Mouse (Mus musculus): Measurements from ENCODE around the gene Hyal1. TPM values are rescaled to one million over a fixed set of nuclear protein-coding genes. Genes with fewer than 3 reads are reported as not detected.

The Hyal1 gene
- polyA plus RNA-seq, 1 experiment, result 8.1 TPM

- TF ChIP-seq CTCF (conservative IDR thresholded peaks at IDR 0.05; ENCODE audit: insufficient read depth, insufficient read length, low read depth, low read length), result no peak
- TF ChIP-seq POLR2A (IDR thresholded peaks at IDR 0.05; ENCODE audit: low read depth, low read length), result no peak
- no peak for DNase-seq
- WGBS, result 87% methylated on average over 20 of the region's 20 CpGs
- peaks cover 32% of the 10 kb centered on the region; the same call in 1 of the 2 replicates for H3K4me1 ChIP-seq (ENCODE audit: control insufficient read depth, insufficient read depth, low read length)
- no peaks in the 10 kb centered on the region for H3K27me3 ChIP-seq (replicated peaks; ENCODE audit: control insufficient read depth, insufficient read depth, low read length)
- no peak overlapping the region for H3K27ac ChIP-seq (ENCODE audit: insufficient read depth, low read depth, low read length)
- H3K4me3 ChIP-seq (ENCODE audit: insufficient read depth, low read depth, low read length), result no peak overlapping the region
- no peaks in the 10 kb centered on the region for H3K36me3 ChIP-seq (ENCODE audit: control insufficient read depth, insufficient read depth, low read length)
Observed at GRCm38 (mm10) chr9:107549297-107550074, 27.2 kb upstream of the Hyal1 start.

DNA sequence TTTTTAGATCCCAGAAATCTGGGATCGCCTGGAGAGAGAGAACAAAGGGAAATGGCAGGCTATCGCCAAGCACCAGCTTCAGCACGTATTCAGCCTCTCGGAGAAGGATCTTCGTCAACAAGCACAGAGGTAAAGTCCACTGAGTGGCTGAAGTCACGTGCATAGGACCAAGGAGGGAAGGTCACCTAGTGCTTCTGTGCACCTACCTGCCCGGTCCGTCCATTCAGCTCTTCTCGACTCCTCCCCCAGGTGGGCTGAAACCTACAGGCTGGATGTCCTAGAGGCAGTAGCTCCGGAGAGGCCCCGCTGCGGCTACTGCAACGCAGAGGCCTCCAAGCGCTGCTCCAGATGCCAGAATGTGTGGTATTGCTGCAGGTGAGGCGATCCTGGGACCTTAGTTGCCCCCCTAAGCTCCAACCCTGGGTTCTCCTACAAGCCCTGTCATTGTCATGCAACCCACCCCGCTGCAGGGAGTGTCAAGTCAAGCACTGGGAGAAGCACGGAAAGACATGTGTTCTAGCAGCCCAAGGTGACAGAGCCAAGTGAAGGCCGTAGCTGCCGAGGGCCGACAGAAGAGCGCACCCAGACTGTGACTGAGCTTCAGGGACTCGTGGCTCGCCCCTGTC, 26.1 kb upstream of the Hyal1 start:
- Histone ChIP-seq H3K4me1 (ENCODE audit: control insufficient read depth, insufficient read depth, low read length) (peaks cover 32% of the 10 kb centered on the region; the same call in 1 of the 2 replicates), H3K27ac (ENCODE audit: insufficient read depth, low read depth, low read length) (peak overlapping the region; percentile 89), H3K27me3 (replicated peaks; ENCODE audit: control insufficient read depth, insufficient read depth, low read length) (no peaks in the 10 kb centered on the region), H3K4me3 (ENCODE audit: insufficient read depth, low read depth, low read length) (peak overlapping the region; percentile 67), H3K36me3 (ENCODE audit: control insufficient read depth, insufficient read depth, low read length) (no peaks in the 10 kb centered on the region)
- peak; percentile 95 for DNase-seq
- WGBS, result 53% methylated on average over 23 of the region's 23 CpGs
- peak; percentile 1 for TF ChIP-seq POLR2A (IDR thresholded peaks at IDR 0.05; ENCODE audit: low read depth, low read length)
- no peak for TF ChIP-seq CTCF (conservative IDR thresholded peaks at IDR 0.05; ENCODE audit: insufficient read depth, insufficient read length, low read depth, low read length)

DNA sequence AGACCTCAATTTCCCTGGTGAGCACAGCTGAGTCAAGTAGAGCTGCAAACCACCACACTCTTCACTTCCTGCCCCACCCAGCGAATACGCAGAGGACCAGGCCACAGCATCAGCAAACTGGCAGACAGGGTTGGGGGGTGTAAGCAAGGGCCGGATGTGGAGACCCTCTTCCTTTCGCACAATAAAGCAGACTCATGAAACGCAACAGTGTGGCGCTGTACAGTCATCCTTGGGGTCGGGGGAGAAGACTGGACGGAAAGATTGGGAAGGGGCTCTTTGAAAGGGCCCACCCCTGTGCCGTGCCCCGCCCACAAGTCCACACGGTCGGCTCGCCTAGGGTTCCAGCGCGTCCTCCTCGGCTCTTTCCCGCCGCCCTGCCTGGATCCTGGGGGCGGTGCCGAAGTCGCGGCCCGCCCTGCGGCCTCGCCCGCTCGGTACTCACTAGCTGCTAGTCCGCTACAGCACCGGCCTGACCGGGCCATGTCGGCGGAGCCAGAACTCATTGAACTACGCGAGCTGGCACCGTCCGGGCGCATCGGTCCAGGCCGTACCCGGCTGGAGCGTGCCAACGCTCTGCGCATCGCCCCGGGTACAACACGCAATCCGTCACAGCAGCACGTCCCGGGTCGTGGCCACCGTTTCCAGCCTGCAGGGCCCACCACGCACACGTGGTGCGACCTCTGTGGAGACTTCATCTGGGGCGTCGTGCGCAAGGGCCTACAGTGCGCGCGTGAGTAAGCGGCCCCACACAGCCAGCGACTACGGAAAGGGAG, 25.4 kb upstream of the Hyal1 start, which contains the start of gene Rassf1:
Gene Rassf1, plus strand, starts transcription at position 439 of the 773 bp plus-strand sequence.
- no peaks in the 10 kb centered on the region for H3K36me3 ChIP-seq (ENCODE audit: control insufficient read depth, insufficient read depth, low read length)
- TF ChIP-seq CTCF (conservative IDR thresholded peaks at IDR 0.05; ENCODE audit: insufficient read depth, insufficient read length, low read depth, low read length), result no peak
- peak; percentile 29 for TF ChIP-seq POLR2A (IDR thresholded peaks at IDR 0.05; ENCODE audit: low read depth, low read length)
- WGBS, result 8% methylated on average over 63 of the region's 63 CpGs
- DNase-seq, result peak; percentile 90
- peak within 1 kb of the TSS; percentile 89 for H3K27ac ChIP-seq (ENCODE audit: insufficient read depth, low read depth, low read length)
- H3K4me1 ChIP-seq (ENCODE audit: control insufficient read depth, insufficient read depth, low read length), result peaks cover 33% of the 10 kb centered on the region; the same call in 1 of the 2 replicates
- H3K4me3 ChIP-seq (ENCODE audit: insufficient read depth, low read depth, low read length), result peak within 1 kb of the TSS; percentile 67
- no peaks in the 10 kb centered on the region for H3K27me3 ChIP-seq (replicated peaks; ENCODE audit: control insufficient read depth, insufficient read depth, low read length)

GRCm38 (mm10) chr9:107551890-107552355, 24.8 kb upstream of the Hyal1 start:
- H3K4me1 ChIP-seq (ENCODE audit: control insufficient read depth, insufficient read depth, low read length), result peaks cover 37% of the 10 kb centered on the region; the same call in 1 of the 2 replicates
- H3K27ac ChIP-seq (ENCODE audit: insufficient read depth, low read depth, low read length), result peak overlapping the region; percentile 51
- peak overlapping the region; percentile 67 for H3K4me3 ChIP-seq (ENCODE audit: insufficient read depth, low read depth, low read length)

DNA sequence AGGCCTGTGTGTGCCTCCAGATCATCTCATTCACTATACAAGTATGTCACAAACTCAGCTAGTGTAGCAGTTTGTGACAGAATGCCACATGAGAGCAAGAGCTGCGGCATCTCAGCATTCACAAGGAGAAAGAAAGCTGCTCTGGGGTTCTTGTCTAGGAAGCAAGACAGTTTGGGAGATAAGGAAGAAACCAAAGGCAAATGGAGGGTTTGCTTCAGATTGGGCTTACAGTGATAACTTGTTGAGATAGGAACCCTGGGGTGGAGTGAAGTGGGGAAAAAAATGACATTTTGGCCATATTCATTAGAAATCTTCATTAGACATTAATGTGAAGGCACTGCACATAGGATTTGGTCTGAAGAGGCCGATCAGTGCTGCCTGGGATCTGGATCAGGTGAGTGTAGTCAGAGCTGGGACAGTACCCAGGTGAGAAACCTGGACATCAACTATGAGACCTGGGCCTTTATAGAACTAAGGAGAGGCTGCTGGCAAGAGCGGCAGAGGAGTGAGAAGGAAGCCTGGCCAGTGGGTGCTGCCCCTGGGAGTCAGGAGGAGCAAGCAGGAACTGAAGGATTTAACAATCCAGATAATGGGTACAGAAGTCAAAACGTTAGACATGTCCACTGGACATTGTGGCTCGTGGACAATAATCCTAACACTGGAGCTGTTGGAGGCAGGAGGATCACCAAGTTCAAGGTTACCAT, 23.9 kb upstream of the Hyal1 start:
- no peak for DNase-seq
- Histone ChIP-seq H3K36me3 (ENCODE audit: control insufficient read depth, insufficient read depth, low read length) (peaks cover 3% of the 10 kb centered on the region; the same call in 1 of the 2 replicates), H3K4me3 (ENCODE audit: insufficient read depth, low read depth, low read length) (no peak overlapping the region), H3K27ac (ENCODE audit: insufficient read depth, low read depth, low read length) (no peak overlapping the region), H3K27me3 (replicated peaks; ENCODE audit: control insufficient read depth, insufficient read depth, low read length) (no peaks in the 10 kb centered on the region), H3K4me1 (ENCODE audit: control insufficient read depth, insufficient read depth, low read length) (peaks cover 32% of the 10 kb centered on the region; the same call in 1 of the 2 replicates)
- WGBS, result 78% methylated on average over 5 of the region's 5 CpGs
- TF ChIP-seq POLR2A (IDR thresholded peaks at IDR 0.05; ENCODE audit: low read depth, low read length) (no peak), CTCF (conservative IDR thresholded peaks at IDR 0.05; ENCODE audit: insufficient read depth, insufficient read length, low read depth, low read length) (no peak)

More at GRCm38 (mm10) chr9:107551890-107552355, 24.8 kb upstream of the Hyal1 start:
- no peak for DNase-seq
- TF ChIP-seq CTCF (conservative IDR thresholded peaks at IDR 0.05; ENCODE audit: insufficient read depth, insufficient read length, low read depth, low read length), result no peak
- TF ChIP-seq POLR2A (IDR thresholded peaks at IDR 0.05; ENCODE audit: low read depth, low read length), result no peak
- Histone ChIP-seq H3K27me3 (replicated peaks; ENCODE audit: control insufficient read depth, insufficient read depth, low read length) (no peaks in the 10 kb centered on the region), H3K36me3 (ENCODE audit: control insufficient read depth, insufficient read depth, low read length) (no peaks in the 10 kb centered on the region)
- 33% methylated on average over 8 of the region's 8 CpGs for WGBS

Data from kidney, adult 2 months (tissue).